Mouse (Mus musculus): Measurements from ENCODE around the gene 2010111I01Rik.

The 2010111I01Rik gene

DNA sequence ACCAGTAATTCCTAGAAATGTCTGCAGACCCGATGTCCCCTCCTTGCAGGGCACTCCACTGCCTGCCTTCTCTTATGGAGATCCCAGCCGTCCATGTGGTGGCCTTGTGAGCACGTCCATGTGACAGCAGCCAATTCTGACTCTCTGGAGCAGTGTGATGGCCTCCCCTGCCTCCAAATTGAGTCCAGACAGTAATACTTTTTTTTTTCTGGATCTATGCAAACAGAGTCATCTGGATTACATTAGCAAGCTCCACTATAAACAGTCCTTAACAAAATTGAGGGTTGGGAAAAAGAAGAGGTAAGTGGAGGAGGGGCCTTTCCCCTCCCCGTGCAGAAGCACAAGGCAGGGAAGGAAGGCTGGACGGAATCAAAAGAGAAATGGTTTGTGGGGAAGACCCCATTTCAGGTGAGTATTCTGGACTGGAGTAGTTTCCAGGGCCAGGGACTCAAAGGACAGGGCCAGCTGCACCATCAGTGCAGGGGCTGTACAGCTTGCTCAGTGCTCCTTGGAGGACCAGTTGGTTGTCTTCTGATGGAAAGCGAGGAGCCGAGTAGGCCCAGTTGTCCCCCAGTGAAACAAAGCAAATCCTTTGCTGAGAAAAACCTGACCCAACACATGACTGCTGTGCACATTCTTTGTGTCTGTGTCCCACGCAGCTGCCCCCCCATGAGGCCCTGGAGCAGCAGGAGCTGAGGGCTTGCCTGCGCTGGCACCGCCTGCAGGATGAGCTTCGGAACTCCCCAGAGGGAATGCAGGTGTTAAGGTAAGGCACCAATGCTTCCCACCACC, 205.8 kb downstream of the 2010111I01Rik start:
- no peak for DNase-seq

DNA sequence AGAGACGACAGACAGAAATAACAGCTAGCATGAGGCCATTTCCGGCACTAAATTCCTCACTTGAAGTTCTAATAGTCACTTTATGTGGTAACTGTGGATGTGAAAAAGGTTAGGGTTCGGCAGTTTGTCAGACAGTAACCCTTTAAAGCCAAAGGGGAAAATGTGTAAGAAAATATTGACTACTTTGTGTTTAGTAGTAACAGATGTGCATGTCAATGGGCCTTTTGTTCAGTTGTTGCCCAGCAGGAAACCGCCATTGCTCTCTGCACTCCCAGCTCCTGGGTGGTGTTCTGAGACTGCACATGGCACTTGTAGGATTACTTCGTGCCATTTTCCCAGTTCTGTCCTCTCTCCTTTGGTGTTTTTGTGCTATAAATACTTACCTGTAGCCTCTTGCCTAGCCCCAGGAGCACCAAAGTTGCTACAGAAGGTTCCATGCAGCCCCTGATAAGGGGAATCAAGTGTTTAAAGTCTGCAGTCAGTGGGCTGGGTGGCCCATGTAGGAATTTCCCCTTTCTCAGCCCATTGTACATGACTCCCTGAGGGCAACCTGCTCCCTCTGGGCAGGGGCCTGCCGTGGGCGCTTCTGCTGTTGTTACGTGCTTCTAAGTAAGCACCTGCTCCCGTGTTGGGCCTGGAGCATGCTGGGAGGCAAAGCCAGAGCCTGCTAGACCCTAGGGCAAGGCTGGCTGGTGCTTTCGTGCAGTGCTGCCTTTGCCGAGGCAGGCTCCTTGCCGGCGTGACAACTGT, 206.8 kb downstream of the 2010111I01Rik start:
- peak in 1 of 2 experiments; percentile 28 for DNase-seq

DNA sequence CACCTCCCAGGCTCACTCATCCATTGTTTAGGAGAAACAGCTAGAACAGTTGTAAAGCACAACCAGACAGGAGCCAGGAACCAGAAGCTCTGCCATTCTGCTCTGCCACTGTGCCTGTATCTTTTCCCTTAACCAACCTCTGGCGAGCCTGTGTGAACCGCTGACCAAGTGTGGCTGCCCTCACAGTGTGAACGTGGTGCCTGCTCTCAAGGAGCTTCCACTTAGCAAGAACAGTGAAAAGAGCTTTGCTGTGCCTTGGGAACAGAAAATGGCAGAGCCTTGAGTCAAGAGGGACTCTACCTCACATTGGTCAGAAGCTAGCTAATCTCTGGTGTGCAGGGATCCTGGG, 207.4 kb downstream of the 2010111I01Rik start:
- no peak for DNase-seq

DNA sequence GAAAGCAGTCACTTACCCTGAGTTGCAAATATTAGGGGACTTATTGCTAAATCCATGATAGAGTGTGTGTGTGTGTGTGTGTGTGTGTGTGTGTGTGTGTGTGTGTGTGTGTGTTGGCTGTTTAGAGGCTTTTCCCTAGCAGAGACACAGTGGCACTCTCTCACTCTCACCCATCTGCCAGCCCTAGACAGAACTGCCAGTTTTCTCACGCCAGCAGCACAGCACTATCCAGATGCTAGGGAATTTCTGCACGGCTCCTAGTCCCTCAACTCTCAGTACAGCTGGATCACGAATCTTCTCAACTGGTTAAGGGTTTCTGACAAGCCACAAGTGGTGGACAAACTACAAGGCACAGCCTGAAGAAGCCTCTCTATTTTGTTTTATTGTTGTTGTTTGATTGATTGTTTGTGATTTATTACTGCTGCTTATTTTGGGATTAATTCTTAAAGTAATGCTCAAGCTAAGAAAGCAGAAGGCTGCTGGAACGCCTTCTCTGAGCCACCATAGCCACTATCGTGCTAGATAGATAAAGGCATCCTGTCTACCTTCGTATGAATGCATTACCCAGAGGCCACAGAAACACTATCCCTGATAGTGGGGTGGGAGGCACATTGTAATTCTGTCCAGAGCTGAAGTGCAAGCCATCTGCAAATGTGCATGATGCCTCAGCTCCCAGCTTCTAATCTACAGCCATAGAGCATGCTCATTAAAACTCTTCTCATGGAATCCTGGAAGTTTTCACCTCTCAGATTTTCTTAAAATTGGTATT, 209.7 kb downstream of the 2010111I01Rik start:
- no peak for DNase-seq

DNA sequence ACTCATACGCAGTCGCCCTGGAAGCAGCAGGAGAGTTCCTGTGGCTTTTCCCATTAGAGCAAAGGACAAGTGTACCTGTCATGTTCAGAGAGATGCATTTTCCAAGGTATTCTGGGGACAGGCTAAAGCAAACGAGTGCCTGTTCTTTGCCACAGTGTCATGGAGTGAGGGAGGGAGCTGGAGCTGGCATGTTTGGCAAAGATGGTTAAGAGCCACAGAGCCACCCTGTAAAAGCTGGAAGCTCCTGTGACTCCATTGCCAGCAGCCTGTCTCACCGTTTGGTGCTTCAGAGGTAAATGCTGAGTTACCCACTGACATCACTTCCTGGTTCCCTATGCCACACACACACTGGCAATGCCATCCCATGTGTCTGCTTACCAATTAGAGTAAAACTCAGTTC, 211.4 kb downstream of the 2010111I01Rik start:
- peak in 1 of 2 experiments; percentile 9 for DNase-seq

DNA sequence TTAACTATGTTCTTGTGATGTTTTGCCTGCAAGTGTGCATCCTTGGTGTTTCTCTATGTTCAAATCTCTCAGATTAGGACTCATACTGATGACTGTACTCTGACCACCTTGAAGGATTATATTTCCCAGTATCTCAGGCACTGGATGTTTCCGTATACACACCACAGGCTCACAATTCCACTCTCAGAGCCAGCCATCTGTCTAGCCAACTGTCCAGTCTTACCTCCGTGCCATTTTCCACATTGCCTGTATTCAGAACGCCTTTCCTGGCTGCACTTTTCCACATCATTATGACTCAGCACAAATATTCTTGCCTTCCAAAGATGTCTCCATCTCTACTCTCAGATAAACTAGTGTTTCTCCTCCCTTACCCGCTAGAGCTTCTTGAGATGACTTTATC, 212.5 kb downstream of the 2010111I01Rik start:
- DNase-seq = peak; percentile 64 to 72

DNA sequence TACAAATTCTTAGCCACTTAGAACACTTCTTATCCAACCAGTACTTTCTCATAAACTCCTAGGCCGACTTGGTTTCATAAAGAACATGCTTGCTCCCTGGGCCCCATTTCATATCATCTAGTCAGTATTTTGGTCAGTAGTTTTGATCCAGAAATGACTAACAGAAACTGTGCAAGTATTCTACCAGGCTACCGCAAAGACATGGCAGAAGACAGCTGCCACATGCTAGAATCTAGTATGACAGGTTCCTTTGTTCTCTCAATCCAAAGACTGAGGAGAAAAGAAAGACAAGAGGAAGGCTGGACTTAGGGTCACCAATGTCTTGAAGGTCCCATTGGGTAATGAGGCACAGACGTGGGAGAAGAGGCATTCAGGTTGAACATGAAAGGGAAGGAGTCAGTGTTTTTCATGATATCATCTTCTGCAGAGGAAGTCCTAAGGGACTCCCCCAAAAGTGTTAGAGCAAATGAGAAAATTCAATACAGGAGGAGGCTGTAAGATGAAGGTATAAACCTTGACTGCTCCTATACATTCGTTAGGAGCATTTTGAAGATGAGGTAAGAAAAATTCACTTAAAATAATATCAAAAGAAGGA, 216.0 kb downstream of the 2010111I01Rik start:
- DNase-seq = no peak

DNA sequence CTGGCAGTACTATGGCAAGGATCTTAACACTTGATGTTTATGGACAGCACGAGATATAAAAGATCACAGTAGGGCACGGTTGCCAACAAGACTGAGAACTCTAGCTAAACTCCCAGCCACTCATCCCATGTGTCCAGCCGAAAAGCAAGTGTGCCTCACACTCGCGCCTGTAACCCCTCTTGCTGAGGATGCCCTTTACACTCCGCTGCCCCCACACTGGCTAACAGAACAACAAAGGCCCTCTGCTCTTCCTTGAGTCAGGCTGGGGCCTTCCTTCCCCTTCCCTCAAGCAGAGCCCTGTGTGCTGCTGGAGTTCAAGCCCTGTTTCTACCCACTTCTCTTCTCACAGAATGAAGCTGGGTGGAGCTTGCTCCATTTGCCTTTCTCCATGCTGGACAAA, 220.3 kb downstream of the 2010111I01Rik start:
- no peak for DNase-seq

DNA sequence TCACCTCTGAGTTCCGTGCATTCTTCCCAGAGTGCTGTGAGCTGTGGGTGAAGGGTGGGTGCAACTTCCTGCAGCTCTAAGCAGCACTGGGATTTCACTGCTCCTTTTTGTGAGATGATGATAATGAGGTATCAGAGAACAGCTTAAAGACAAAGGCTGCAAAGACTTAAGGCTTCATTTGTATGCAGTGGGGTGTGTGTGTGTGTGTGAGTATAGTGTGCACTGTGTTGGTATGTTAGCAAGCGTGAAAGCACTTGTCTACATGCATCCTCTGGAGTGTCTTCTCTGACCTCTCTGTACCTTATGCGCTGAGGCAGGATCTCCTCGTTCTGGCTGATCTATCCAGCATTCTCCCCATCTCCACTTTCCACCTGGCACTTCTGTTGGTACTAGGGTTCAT, 221.5 kb downstream of the 2010111I01Rik start:
- no peak for DNase-seq

DNA sequence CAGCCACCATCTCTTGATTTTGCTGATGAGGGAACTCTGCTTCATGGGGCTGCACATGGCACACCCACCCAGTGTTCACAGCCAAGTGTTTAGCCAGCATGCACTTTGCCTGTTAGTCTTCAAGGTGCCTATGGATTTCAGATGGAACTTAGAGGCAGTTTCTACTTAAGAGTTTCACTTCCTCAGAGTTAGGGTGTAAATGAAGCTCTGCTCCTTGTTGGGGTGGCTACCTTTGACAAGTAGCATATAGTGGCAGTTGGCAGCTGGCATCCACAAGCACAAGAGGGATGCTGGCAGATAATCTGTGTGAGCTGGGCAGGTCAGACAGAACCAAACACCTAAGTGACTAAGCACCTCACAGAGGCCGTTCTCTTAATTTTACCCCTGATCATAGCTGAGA, 221.9 kb downstream of the 2010111I01Rik start:
- no peak for DNase-seq

DNA sequence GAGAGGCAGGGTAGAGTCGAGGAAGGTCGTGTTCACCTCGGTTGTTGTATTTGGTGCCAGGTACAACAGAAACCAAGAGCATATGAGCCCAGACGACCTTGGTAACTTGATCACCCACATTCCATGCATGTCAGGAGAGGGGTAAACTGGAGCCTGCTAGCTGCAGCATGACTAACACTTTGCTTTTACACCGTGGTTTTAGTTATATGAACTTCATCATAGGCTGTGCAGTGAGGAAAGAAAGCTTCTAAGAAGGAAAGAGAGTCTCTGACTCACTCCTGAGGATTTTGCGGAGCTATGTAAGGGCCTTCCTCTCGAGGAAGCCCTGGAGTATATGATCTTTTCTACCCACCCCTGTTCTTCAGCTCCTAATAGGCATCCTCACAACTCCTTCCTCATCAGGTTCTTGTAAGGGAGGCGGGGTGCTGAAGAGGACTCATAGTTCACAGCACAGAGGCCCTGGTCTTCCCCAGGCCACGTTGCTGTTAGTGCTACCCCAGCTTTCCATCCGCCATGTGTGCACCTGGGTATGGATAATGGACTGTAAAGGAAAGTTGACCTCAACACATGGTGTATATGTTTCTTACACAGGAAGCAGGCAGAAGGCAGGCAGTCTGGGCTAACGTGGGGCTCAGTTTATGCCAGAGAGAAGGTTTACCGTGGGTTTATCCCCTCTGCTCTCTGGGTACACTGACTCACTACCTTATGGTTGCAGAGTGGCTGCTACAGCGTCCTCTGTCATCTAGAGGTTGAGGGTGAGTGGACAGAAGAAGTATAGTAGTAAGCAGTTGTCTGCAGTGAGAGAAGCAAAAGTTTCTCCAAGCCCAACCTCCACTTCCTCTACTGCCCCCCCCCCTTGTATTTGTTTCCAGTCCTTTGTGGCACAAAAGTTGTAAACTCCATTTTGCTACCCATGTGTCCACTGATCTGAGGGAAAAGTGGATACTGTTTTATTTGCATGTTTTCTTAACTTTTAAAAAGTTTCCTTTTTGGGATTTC, 222.8 kb downstream of the 2010111I01Rik start:
- DNase-seq = no peak

DNA sequence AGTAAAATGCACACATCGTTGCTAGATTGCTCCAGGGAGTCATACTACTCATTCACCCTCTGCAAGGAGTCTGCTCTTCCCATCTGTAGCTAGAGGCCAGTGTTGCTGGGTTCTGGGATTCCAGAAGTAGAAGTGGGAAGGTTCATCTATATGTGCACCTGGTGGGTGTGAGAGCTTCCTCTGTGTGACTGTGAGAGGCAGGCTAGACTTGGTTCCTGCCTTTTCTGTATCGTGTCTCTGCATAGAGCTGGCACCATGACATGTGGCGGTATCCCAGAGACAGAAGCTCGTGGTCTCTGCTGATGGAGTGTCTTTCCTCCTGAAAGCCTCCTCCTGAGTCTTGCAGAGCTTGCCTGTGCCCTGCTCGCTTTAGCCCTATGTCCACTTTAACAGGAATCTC, 223.6 kb downstream of the 2010111I01Rik start:
- peak; percentile 24 to 37 for DNase-seq

DNA sequence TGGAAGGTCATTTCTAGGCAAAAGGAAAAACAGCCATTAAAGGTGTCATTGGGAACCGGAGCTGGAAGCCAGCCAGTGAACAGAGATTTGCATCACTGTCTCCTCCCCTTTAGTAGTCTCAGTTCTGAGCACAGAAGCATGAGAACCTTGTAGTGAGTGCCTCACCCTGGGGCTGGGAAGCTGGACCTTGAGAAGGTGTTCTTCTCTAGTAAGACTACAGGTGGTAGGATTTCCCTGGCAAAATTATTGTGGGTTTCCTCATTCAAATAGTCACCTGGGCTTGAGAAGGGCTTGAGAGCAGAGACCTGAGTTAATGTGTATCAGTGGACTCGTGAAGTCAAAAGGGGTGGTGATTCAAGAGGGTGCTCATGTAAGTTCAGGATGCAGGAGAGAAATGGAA, 224.1 kb downstream of the 2010111I01Rik start:
- no peak for DNase-seq

DNA sequence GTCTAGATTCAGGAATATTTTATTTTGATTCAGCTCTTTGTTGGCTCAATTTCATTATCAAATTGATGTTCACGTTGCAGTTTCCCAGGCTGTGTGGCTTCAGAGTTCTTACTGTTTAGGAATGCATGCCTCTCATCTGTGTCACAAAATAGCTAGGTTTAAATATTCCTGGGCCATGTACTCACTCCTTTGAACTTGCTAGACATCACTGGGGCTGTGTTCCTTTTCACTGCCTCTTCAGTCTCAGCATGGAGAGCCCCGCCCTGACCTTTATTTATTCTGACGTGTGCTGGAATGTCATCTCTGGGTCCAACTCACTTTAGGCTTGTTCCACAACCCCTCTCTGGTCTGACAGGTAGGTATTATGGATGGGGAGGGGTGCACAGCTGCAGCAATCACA, 228.7 kb downstream of the 2010111I01Rik start:
- DNase-seq = no peak

DNA sequence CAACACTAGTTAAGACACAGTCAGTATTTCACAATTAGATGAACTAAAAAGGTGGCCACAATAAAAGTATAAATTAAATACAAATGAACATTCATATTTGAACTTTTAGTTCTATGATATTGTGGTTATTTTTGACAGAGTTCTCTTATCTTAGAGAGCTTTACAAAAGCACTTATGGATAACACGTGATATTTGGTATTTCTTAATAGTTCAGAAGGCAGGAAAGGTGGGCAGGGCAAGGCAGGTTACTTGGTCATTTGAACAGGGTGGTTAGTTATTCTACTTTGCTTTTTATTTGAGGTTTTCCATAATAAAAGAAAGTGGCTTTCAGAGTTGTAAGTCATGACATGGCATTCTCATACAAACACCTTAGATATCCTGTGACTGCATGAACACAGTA, 233.3 kb downstream of the 2010111I01Rik start:
- no peak for DNase-seq

DNA sequence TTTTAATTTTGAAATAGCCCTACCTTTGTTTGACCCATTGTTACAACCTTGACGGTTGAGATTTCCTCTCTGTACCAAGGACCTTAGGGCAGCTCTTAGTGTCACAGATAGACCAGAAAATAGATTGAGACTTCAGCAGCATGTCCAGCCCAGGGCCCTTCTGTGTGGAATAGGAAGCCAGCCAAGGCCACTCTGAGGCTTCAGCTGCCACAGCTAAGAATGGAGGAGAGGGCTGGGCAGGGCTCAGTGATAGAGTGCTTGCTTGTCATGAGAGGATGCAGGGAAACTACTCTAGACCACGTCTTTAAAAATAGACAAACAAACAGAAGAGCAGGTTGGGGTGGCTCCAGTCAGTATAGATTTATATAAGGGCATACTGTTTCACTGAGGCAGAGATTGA, 234.9 kb downstream of the 2010111I01Rik start:
- DNase-seq = no peak

DNA sequence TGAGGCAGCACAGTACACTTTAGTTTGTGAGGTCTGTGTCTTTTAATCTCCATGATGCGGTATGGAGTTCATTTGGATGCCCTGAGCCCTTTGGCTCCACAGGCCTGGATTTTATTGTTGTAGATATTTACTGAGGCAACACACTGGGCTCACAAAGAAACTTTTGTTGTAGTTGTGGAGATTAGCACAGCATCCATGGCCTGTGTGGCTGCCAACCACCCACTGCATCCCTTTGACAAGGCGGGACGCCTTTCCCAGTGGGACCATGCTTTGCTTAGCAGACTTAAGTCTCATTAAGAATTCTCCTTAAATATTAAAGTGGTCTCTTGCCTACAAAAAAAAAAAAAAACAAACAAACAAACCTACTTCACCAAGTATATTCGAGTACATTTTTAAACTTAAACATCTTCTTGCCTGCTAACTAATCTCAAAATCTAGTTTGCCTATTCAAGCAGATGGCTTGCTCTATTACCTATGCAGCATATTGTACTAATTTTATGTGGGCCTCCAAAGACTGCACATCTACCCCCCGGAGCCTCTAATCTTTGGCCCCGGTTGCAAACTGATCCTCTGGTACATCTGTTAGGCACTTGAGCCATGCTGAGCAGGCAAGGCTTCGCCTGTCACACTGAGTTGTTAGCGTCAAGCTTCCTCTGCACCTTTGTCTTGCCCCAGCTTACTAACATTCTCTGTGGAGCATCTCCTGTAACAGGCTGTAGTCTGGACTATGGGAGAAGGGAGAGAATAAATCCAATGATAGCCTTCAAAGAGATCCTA, 239.0 kb downstream of the 2010111I01Rik start:
- DNase-seq = no peak

DNA sequence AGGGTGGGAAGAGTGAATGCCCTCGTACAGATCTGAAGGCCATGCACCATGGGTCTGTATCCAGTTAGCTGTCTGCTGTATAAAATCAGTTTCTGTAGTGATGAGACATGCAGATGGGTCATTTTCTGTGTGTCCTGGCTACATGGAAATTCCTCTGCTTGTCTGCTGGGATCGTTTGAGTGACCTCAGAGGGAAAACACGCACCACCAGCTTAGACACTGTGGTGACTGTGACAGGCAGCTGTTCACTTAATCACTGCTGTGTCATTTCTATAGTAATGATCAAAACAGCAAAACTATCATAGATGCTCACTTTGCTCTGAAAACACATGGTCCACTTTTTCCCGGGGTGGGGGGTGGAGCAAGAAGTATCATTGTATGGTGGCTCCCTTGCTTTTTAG, 241.1 kb downstream of the 2010111I01Rik start:
- no peak for DNase-seq

DNA sequence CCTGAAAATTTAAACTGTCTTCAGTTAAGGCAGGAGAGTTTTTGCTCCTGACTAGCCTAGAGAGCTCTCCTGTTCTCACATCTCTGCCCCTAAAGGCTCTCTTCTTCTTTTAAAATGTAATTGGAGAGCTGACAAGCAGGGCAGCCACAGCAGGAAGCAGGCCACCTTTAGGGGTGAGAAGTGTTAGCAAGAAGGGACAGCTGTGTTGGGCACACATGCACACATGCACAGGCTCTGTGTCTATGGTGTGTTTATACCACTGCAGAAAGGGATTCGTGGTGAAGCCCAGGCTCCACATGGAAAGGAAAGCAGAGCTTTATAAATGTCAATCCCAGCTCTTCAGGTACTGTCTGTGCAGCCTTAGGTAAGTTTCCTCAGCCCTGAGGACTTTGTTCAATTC, 241.7 kb downstream of the 2010111I01Rik start:
- DNase-seq = no peak

DNA sequence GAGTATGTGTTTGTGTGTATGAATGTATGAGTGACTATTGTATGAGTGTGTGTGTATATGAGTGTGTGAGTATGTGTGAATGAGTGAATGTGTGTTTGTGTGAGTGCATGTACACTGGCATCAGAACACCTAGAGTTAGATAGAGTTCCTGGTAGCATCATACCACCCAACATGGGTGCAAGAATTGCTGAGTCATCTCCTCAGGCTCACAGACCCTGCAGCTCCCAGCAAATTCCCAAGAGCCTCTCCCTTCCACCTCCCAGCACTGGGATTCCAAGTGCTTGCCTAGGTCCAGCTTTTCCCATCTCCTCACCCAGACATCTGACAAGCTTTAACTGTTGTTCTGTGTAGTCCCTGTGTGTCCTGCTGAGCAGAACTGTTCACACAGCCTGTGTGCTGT, 251.8 kb downstream of the 2010111I01Rik start:
- DNase-seq = no peak
